Mouse (Mus musculus) heart, adult 8-10 months (tissue): Measurements from ENCODE around the gene Tet3. TPM values are rescaled to one million over a fixed set of nuclear protein-coding genes. Genes with fewer than 3 reads are reported as not detected.

Experiments
- DNase-seq: peaks from one replicate; pipeline ENCODE4 v3.0.0; 2022; ENCODE audit warnings: low spot score
- total RNA-seq, 4 experiments: library from RNA; stranded (reverse); gene quantifications; 2 replicates each; pipeline ENCODE4 v1.2.4; 2022

Gene Tet3
- total RNA-seq, 4 experiments from 2014 or later = 15.5 to 19.8 (median 17.2) TPM

- DNase-seq = no peak
Measured at GRCm38 (mm10) chr6:83440510-83441258, 18.2 kb downstream of the Tet3 start.

GRCm38 (mm10) chr6:83440197-83440509 is 18.7 kb downstream of the Tet3 start:
- no peak for DNase-seq

GRCm38 (mm10) chr6:83439781-83440180 is 19.1 kb downstream of the Tet3 start:
- no peak for DNase-seq

- DNase-seq = no peak
Measured at GRCm38 (mm10) chr6:83439119-83439767, 19.6 kb downstream of the Tet3 start.

GRCm38 (mm10) chr6:83438584-83438983 is 20.3 kb downstream of the Tet3 start:
- no peak for DNase-seq

- DNase-seq = no peak
Measured at GRCm38 (mm10) chr6:83437802-83438201, 21.1 kb downstream of the Tet3 start.

- no peak for DNase-seq
Measured at GRCm38 (mm10) chr6:83437225-83437624, 21.7 kb downstream of the Tet3 start.

- no peak for DNase-seq
Measured at GRCm38 (mm10) chr6:83436547-83436946, 22.3 kb downstream of the Tet3 start.

GRCm38 (mm10) chr6:83435174-83435573 is 23.7 kb downstream of the Tet3 start:
- no peak for DNase-seq

GRCm38 (mm10) chr6:83433546-83433945 is 25.3 kb downstream of the Tet3 start:
- DNase-seq = no peak

- DNase-seq = no peak
Measured at GRCm38 (mm10) chr6:83432966-83433365, 25.9 kb downstream of the Tet3 start.

- peak; percentile 44 for DNase-seq
Measured at GRCm38 (mm10) chr6:83427968-83428731, 30.7 kb downstream of the Tet3 start.

- no peak for DNase-seq
Measured at GRCm38 (mm10) chr6:83427512-83427911, 31.4 kb downstream of the Tet3 start.

GRCm38 (mm10) chr6:83426576-83426975 is 32.3 kb downstream of the Tet3 start:
- no peak for DNase-seq

- no peak for DNase-seq
Measured at GRCm38 (mm10) chr6:83424053-83424404, 34.9 kb downstream of the Tet3 start.

GRCm38 (mm10) chr6:83423400-83424052 is 35.4 kb downstream of the Tet3 start:
- no peak for DNase-seq

GRCm38 (mm10) chr6:83421866-83422649 is 36.8 kb downstream of the Tet3 start:
- no peak for DNase-seq

- no peak for DNase-seq
Measured at GRCm38 (mm10) chr6:83419516-83419915, 39.4 kb downstream of the Tet3 start.

GRCm38 (mm10) chr6:83417531-83417930 is 41.4 kb downstream of the Tet3 start:
- DNase-seq = no peak

GRCm38 (mm10) chr6:83417104-83417502 is 41.8 kb downstream of the Tet3 start:
- DNase-seq = no peak
